Mouse (Mus musculus): ENCODE results near the gene Ccdc82. TPM values are rescaled to one million over a fixed set of nuclear protein-coding genes. Genes with fewer than 3 reads are reported as not detected.

Ccdc82 gene
- polyA plus RNA-seq (2015; fragmentation: Nextera tagmentation; extraction: Ambion mirVana) = 12.7 and 13.4 TPM in 2 replicates

GRCm38 (mm10) chr9:13246815-13247638, at the start of gene Ccdc82:
TSS of gene Ccdc82 (plus strand) at chr9:13246955.
- DNase-seq (ENCODE audit: low spot score) = peak; percentile 89

GRCm38 (mm10) chr9:13200079-13200478, 46.7 kb upstream of the Ccdc82 start:
- DNase-seq (ENCODE audit: low spot score) = no peak

DNA sequence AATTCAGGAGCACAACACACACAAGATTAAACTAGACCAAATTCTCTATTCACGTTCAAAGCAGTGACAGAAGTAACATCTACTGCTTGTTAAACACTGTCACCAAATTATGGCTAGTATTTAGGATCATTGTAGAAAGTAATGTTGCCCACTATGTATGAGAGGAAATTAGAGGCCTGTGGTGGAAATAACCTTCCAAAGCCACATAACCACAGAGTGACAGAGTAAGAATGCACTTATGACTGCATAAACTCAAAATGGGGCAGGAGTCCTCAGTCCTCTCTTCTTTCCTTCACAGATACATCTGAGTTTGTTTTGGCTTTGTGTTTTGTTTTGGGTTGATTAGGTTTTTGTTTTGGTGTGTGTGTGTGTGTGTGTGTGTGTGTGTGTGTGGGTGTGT, 43.6 kb upstream of the Ccdc82 start:
- no peak for DNase-seq (ENCODE audit: low spot score)

DNA sequence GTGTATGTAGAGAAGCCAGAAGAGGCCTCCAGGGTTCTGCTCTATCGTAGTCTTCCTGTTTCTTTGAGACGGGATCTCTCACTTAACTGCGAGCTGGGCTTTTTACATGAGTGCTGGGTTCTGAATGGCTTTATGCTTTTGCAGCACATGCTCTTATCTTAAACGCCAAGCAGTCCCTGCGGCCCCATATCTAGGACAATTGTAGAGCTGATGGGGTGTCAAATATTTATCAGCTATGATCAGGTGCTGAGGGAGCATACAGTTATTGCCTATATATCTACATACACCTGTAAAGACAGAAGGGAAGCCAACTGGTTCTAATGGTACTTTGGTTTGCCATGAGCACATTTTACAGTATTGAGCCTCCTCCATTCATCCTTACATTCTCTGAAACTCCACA, 43.1 kb upstream of the Ccdc82 start:
- no peak for DNase-seq (ENCODE audit: low spot score)

- no peak for DNase-seq (ENCODE audit: low spot score)
Observed at GRCm38 (mm10) chr9:13206369-13206768, 40.4 kb upstream of the Ccdc82 start.

DNA sequence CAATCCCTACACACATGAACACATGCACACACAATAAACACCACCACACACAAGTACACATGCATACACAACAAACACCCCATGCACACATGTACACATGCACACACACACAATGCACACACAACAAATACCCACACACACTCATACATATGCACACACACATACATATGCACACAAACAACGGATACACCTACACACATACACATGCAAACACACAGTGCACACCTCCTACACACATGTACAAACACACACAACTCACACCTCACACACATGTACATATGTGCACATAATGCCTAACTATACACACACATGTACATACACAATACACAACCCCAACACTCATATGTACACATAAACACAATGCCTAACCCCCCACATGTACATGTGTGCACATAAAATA, 20.9 kb upstream of the Ccdc82 start:
- DNase-seq (ENCODE audit: low spot score) = no peak

- no peak for DNase-seq (ENCODE audit: low spot score)
Observed at GRCm38 (mm10) chr9:13230553-13230952, 16.2 kb upstream of the Ccdc82 start.

DNA sequence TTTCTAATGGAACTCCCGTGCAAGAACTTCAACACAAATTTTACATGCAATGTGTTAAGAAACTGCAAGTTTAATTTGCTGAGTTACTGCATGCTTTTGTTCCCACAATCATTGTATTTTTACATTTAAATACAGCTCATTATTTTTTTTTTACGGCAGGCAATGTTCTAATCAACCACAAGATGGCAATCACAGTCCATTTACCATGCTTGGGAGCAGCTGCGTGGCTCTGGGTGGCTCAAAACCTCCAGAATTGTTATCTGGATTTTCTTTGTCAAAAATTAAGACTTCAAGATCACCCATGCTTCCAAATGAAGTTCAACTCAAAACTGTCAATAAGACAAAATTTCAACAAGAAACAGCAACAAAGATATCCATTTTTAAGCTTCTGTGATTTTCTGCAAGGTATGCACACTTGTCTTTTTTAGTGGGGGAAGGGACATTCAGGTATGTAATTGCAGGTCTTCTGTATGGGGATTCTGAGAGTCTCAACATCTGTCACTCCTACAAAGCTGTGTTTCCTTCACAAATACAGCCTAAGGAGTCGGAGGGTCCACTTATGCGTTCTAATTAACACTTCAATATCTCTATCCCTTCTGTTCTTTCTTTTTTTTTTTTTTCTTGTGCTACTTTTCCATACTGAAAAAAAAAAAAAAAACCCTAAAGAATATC, 15.1 kb upstream of the Ccdc82 start:
- DNase-seq (ENCODE audit: low spot score) = peak; percentile 66

DNA sequence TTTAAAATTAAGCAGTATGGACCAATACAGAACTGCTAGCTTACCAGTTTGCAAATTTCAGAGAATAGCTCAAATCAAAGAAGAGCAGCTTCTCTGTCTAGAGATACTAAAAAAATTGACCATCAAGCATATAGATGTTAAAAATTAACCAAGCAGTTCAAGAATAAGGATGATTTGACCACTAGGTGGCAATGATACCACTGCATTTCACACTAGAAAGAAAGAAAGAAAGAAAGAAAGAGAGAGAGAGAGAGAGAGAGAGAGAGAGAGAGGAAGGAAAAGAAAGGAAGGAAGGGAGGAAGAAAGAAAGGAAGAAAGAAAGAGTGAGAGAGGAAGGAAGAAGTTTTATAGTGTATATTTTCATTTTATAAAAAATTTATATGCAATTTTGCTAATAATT, 4.4 kb upstream of the Ccdc82 start:
- peak; percentile 42 for DNase-seq (ENCODE audit: low spot score)

GRCm38 (mm10) chr9:13245481-13245880, 1.3 kb upstream of the Ccdc82 start, which contains the start of gene Jrkl:
TSS of gene Jrkl (minus strand) at chr9:13245829.
- peak; percentile 49 for DNase-seq (ENCODE audit: low spot score)

DNA sequence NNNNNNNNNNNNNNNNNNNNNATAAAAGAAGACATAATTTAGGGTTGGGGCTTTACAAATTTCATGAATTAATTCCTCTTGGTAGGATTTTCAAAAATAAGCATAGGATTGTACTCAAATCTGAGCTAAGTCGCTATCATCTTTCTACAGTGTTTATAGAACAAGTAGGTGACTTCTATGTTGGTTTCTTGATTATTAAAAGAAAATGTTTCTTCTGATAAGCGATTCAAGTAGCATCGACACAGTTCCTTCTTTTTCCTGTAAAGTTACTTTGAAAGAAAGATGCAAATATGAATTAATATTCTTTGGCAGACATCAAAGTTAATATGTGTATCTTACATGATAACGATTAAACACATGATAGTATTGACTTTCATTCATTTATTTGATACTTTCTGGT, 1.3 kb downstream of the Ccdc82 start:
- no peak for DNase-seq (ENCODE audit: low spot score)

DNA sequence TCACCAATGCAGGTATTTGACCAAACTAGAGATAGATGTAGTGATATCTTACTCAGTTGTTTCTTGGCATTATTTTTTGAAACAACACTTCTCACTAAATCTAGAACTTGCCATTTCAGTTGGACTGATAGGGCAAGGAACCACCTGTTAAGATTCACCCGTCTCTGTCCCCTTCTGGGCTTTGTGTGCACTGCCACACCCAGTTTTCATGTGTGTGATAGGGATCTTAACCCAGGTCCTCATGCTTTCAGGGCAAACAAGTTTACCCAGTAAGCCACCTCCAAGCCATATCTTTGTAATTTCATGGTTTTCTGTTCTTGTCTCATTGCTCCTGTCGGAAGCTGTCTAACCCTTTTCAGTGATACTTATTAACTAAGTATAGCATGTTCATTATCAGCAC, 4.5 kb downstream of the Ccdc82 start:
- no peak for DNase-seq (ENCODE audit: low spot score)

GRCm38 (mm10) chr9:13256726-13257125, 10.0 kb downstream of the Ccdc82 start:
- no peak for DNase-seq (ENCODE audit: low spot score)

- no peak for DNase-seq (ENCODE audit: low spot score)
Observed at GRCm38 (mm10) chr9:13258173-13258572, 11.4 kb downstream of the Ccdc82 start.

DNA sequence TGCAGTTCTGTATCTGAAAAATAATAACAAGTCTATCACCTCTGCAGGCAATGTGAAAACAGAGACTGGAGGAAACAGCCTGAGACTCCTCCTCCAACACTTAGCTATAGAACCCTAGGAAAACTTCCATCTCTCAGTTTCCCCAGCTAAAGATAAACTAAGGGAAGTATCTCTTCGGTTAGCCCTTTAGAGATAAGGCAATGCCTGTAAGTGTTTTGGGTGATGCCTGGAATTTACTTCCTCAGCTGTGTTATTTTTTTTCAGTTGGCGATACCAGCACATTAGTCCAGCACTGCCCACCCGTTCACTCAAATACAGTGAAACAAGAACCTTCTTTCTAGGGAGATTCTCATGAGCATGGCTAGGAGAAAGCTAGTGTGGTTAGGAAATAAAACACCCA, 14.2 kb downstream of the Ccdc82 start:
- no peak for DNase-seq (ENCODE audit: low spot score)

DNA sequence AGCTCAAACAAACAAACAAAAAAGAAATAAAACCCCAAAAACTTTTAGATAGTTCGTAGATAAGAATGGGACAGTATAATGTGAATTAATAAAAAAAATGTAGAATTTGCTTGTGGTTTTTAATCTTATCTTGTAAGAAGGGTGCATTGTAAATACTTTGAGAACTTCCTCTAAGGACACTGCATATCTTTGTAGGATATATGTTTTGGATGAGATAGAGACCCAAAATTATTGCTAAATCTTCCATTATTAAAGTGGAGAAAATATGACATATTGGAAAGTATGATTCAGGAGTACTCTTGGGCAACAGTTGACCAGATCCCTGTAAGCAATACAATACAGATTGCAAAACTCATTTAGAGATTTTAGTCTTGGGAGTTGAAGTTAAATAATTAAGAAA, 26.5 kb downstream of the Ccdc82 start:
- DNase-seq (ENCODE audit: low spot score) = no peak

DNA sequence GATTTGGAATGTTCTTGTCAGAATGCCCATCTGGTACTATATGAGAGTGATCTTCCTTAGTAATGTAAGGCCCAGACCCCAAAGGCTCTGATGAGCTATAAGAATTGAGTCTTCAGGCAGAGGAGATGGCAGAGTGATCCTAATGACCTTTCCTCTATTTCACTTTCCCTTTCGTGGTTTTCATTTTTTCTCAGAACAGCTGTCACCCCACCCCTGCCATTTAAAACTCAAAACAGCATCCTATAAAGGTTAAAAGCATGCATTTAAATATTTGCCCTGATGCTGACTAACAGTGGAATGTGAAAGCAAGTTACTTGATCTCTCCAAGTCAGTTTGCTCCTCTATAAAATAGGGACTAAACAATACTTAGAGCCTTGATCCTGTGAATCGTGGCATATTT, 40.7 kb downstream of the Ccdc82 start:
- DNase-seq (ENCODE audit: low spot score) = no peak

- peak; percentile 88 for DNase-seq (ENCODE audit: low spot score)
Observed at GRCm38 (mm10) chr9:13296274-13297121, 49.7 kb downstream of the Ccdc82 start.

DNA sequence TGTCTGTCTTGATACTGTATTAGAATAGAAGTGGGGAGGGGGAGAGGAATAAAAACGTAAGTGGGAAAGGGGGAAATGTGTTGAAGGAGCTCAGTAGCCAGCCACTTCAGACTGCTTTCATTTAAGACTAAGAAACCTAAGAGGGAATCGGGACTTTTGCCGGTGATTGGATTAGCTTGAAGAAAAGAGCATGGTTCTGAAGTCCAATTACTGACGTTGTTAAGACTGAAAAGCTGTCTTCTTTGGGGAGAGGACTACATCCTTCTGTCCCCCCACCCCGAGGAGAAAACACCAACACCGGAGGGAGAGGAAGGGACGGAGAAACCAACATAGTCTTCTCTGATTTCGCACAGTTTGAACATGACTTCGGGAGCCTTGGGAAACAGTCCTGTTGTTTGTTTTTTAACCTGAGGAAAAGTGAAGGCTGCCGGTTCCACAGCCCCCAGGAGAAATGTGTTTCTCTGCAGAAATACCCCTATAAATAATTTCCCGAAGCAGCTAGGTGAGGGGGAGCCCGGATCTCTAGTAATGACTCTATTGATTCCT, 50.4 kb downstream of the Ccdc82 start:
- peak; percentile 26 for DNase-seq (ENCODE audit: low spot score)

- peak; percentile 83 for DNase-seq (ENCODE audit: low spot score)
Observed at GRCm38 (mm10) chr9:13297668-13298512, 51.1 kb downstream of the Ccdc82 start, which contains the start of gene Maml2. TSS of gene Maml2 (plus strand) at chr9:13297957.

DNA sequence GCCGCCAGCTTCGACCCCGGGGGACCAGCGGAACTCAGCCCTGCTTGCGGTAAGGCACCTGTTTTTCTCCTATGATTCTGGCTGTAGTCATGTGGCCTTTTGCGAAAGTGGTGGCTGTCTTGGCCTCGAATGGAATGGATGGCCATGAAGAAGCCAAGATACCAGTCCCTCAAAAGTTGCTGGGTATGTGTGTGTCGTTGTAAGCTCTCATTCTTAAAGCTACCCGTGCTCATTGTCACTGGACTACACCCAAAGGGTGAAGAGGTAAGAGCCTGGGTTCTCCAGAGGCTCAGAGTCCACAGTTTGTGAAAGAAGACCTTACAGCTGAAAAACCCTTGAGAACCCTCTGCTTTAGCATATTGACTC, 51.7 kb downstream of the Ccdc82 start:
- no peak for DNase-seq (ENCODE audit: low spot score)

Data from thymus, postnatal 0 days (tissue).